Mouse (Mus musculus): Measurements from ENCODE around the gene Art5. TPM values are rescaled to one million over a fixed set of nuclear protein-coding genes. Genes with fewer than 3 reads are reported as not detected.

Gene Art5
- 10 to 100 TPM; 15.2 to 22.8 TPM for total RNA-seq (2021)
- long read RNA-seq, experiment 1, transcript Art5-204 (5 exons, 1,713 nt): major isoform, 12 of 22 reads
- long read RNA-seq, experiment 1, partial matches to known transcripts: 2 of 22 reads
- long read RNA-seq, experiment 1, other reads (novel, unspliced or antisense): 8 of 22 reads
- long read RNA-seq, experiment 2, transcript Art5-204 (5 exons, 1,713 nt): major isoform, 12 of 19 reads
- long read RNA-seq, experiment 2, partial matches to known transcripts: 2 of 19 reads
- long read RNA-seq, experiment 2, other reads (novel, unspliced or antisense): 5 of 19 reads

GRCm38 (mm10) chr7:102109171-102109570 lies at the start of gene Art5:
Gene Art5, minus strand, starts transcription at chr7:102109489.
- no peak for DNase-seq

GRCm38 (mm10) chr7:102153691-102154090 lies 44.4 kb upstream of the Art5 start:
- DNase-seq: no peak

GRCm38 (mm10) chr7:102137898-102138297 lies 28.6 kb upstream of the Art5 start:
- no peak for DNase-seq

GRCm38 (mm10) chr7:102137464-102137863 lies 28.2 kb upstream of the Art5 start:
- peak in 1 of 2 experiments; percentile 40 for DNase-seq

GRCm38 (mm10) chr7:102132395-102132794 lies 23.1 kb upstream of the Art5 start:
- DNase-seq: peak in 1 of 2 experiments; percentile 27

DNA sequence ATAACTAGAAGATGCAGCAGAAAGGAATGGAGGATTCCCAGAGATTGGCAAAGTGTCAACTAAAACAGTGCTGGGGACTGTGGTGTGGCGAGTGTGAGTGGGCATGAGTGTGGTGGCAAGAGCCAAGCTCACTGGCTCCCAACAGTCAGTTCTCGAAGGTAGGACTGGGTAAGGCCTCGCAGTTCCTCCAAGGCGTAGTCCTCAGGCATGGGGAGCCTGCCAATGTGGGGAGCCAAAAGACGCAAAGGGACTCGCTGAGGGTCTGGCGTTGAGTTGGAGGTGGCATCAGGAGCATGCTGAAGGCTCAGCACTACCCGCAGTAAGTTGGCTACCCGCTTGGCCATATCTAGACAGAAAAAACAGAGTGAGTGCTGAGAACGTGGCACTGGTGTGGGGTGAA lies 11.0 kb upstream of the Art5 start:
- no peak for DNase-seq

- no peak for DNase-seq
These were observed 8.1 kb upstream of the Art5 start for GRCm38 (mm10) chr7:102117382-102117781.

DNA sequence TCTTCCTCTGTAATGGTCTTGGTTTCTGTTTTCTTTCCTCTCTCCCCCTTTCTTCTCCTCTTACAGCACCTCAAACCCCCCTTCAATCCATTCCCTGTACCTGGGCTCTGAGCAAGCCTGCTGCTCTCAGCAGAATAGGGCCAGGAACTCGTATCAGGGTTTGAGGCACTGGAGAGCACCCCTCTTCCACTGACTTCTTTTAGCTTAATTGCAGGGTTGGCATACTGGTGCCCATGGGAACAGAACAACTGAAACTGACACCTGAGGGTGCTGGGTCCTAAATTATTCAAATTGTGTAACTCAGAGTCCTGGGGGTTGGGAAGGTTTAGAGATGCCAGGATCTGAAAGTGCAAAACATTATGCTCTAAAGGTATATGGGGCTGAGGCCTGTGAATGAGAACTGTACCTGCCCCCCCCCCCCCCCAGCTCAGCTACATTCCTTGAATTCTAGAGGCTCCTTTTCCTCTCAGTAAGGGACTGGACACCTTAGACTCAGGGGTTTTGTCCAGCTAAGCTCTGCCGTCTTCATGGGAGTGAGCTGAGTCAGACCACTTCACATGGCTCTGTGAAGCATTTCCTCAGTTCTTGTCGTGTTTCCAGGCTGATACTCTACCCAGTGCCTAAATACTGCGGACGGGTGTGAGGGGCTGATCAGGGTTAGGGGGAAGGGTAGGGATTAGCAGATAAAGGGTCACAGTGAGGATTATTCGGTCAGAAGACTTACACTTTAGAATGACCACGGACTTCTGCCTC lies 7.5 kb upstream of the Art5 start, which contains the start of gene Chrna10:
Gene Chrna10 (minus strand): TSS at position 250 of the 753 bp plus-strand sequence.
- DNase-seq: no peak

DNA sequence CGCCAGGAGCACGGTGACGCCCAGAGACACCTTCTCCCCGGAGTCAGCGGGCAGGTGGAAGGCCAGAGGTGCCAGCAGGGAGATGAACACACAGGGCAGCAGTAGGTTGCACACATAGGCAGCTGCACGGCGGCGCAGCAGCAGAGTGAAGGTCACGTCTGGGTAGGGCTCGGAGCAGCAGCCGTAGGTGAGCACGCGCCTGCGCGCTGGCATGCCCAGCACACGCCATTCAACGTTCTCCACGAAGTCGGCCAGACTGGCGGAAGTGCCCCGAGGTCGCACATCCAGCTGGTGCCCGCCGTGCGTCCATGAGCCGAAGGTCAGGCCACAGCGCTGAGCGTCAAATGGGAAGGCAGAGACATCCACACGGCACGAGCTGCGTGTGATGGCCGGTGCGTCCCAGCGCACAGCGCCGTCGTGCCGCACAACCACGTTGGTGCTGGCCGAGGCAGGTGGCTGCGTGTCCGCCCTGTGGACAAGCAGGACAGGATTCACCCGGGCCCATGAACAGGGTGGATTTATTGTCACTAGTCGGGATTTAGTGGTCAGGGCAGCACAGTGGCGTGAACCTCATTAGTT lies 4.0 kb upstream of the Art5 start:
- DNase-seq: no peak

- DNase-seq: no peak
These were observed 457 bp upstream of the Art5 start for GRCm38 (mm10) chr7:102109746-102110145.

DNA sequence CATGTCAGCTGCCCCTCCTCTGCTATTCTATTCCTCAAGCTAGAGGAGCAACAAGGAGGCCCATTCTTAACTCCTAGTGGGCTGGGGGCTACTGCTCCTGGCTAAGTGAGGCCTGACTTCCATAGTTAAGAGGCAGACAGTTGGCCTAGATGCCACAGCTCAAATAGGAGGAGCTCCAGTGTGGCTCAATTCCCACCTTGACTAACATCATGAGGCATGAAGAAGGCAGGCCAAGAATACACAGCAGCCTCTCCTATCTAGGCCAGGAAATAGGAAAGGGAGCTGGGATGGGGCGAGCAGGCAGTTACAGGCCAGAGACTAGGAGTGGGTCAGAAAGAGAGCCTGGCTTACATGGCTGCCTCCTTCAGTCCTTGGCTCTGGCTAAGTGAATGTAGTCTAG lies 1.1 kb downstream of the Art5 start:
- DNase-seq: peak in 1 of 2 experiments; percentile 37

DNA sequence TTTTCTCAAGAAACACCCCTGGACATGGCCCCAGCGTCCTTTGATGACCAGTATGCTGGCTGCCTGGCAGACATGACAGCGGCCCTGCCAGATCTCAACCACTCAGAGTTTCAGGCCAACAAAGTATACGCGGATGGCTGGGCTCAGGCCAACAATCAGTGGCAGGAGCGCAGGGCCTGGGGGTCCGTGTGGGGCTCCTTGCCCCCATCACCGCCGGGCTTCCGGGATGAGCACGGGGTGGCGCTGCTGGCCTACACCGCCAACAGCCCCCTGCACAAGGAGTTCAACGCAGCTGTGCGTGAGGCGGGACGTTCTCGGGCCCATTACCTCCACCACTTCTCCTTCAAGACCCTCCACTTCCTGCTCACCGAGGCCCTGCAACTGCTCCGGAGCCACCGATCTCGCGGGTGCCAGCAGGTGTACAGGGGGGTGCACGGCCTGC lies 2.6 kb downstream of the Art5 start:
- DNase-seq: peak; percentile 45 to 61

DNA sequence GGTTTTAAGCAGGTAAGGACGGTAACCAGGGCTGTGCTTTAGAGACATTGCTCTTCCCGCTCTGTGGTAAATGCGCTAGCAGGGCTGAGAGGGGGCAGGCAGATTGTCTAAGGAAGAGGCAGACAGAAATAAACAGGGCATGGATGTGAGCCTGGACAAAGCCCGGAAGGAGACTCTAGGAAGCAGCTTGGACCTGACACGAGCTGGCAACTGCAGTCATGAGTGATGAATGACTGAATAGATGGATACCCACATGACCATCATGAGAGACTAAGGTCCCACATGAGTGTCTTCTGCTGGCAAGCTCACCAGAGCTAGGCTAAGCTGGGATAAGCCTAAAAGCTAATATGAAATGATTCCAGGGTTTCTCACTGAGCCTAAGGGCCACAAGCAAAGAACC lies 5.2 kb downstream of the Art5 start:
- peak in 1 of 2 experiments; percentile 34 for DNase-seq

DNA sequence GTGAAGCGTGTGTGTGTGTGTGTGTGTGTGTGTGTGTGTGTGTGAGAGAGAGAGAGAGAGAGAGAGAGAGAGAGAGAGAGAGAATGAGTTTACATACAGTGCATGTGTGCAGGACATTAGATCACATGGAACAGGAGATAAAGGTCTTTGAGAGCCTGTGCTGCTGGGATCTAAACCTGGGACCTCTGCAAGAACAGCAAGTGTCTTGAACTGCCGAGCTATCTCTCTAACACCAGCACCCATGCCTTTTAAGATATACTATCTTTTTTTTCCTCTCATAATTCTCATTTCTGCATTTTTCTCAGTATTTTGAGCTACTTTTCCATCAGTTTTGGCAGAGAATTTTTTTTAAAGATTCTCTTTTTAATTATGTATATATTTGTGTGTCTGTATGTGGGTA lies 5.7 kb downstream of the Art5 start:
- no peak for DNase-seq

GRCm38 (mm10) chr7:102102696-102103095 lies 6.6 kb downstream of the Art5 start:
- peak in 1 of 2 experiments; percentile 31 for DNase-seq

- peak in 1 of 2 experiments; percentile 53 for DNase-seq
These were observed 7.0 kb downstream of the Art5 start for GRCm38 (mm10) chr7:102102241-102102640.

DNA sequence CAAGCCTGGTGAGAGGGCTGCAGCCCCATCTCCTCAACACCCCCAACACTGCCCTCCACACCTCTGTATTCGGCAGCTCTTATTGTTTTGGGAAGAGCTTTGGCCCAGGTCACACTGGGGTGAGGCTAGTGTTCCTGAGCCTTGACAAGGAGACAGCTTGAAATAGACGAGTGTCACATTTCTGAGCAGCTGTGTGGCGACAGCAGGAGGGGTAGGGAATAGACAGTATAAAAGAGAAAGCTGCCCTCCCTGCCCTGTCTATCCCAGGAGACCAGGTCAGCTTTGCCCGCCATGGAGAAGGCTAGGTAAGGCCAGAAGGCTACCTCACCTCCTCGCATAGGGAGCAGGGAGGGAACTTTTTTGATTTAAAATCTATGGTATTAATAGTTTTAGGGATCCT lies 7.8 kb downstream of the Art5 start, which contains the start of gene Art1:
Gene Art1 (plus strand): TSS at position 257 of the 400 bp plus-strand sequence.
- DNase-seq: peak; percentile 71 to 74

- DNase-seq: no peak
These were observed 8.4 kb downstream of the Art5 start for GRCm38 (mm10) chr7:102100868-102101267.

DNA sequence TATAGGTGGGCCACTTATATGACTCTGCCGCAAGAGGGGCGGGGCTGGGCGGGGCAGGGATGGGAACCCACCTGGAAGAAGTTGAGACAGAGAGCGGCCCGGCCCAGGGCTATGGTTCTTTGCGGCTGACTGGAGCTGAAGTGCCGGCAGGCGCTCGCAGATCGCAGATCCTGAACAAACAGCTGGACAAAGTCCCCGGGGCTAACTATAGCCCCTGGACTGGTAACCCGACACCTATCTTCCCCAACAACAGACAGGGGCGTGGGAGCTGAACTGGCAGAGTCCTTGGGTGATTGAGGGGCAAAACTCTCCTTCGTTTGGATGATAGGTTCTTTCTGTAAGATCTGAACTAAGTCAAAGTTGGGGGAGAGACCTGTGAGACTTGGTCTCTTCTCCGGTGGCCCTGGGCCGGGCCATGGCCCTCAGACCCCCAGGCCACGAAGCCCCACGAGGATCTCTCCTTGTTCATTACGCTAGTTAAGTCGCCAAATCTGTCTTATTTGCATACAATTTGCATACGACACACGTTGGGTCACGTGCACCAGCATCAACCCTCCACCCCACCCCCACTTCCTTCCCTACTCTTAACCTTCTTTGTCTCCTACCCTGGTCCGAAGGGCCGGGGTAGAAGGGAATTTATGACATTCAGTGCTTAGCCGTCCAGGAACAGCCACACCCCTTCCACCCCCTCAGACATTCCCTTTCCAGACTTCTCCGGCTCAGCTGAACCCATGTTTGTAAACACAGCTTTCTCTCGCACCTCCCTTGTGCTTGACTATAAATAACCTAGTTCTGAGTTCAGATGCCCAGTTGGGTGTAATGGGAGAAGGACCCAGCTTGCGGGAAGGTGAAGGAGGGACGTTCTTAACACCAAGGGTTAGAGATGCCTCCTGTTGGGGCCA lies 9.3 kb downstream of the Art5 start:
- peak; percentile 56 to 67 for DNase-seq

GRCm38 (mm10) chr7:102087336-102087735 lies 22.0 kb downstream of the Art5 start:
- DNase-seq: no peak

DNA sequence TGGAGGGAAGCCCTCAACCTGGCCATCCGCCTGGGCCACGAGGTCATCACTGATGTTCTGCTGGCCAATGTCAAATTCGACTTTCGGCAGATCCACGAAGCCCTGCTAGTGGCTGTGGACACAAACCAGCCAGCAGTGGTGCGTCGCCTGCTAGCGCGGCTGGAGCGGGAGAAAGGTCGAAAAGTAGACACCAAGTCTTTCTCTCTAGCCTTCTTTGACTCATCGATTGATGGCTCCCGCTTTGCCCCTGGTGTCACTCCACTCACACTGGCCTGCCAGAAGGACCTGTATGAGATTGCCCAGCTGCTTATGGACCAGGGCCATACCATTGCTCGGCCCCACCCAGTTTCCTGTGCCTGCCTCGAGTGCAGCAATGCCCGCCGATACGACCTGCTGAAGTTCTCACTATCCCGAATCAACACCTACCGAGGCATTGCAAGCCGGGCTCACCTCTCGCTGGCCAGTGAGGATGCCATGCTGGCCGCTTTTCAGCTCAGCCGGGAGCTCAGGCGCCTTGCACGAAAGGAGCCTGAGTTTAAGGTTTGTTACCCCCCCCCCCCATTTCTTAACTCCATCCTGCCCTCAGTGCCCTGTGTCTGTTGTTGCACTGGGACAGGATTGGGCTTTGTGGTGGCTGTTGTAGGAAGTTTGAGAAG lies 25.1 kb downstream of the Art5 start:
- DNase-seq: no peak

Measured in heart, adult 18-20 months (tissue).